Comparison of ENCODE assay signal across 8 mouse cellular contexts in the genomic region with DNA sequence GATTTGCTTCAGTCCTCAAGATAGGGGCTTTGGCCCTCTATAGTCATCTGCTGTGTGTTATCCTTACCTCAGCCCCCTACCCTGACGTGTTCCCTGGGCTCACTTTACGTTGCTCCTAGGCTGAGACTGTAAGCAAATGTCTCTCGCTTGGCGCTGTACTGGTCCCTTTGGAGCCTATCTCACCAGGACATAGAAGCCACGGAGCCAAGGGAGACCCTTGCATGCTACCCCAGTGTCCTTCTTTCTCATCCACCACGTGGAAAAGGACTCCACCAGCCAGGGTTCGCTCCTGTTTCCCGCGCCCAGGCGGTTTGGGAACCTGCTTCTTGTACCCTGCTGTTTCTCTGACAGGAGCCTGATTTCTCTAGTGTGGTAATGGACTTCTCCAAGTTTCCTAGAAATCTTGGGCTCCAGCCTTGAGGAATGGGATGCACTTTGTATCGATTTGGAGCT. TPM values are rescaled to one million over a fixed set of nuclear protein-coding genes. Genes with fewer than 3 reads are reported as not detected.
DNase-seq lines count a peak whose midpoint lies in the region; ATAC-seq lines count a peak whose summit lies in the region.

No protein-coding gene starts in this region.

- no peak; the same call in 1 of the 2 replicates for ATAC-seq in neural tube, embryonic 14.5 days (ENCODE audit: low read depth)

- H3K9me3 ChIP-seq in neural tube, embryonic 14.5 days (ENCODE audit: control insufficient read depth, low read length), result no peaks in the 10 kb centered on the region

- intact Hi-C loops in left cerebral cortex, postnatal 10 days (cut with DNase I), result loop anchor here (10.0 kb wide), 1 partner anchor 131 kb away; no protein-coding TSS in a partner anchor

- peak overlapping the region; percentile 82 for H3K9ac ChIP-seq in neural tube, embryonic 14.5 days (replicated peaks; ENCODE audit: low read depth, low read length)

- H3K4me3 ChIP-seq in neural tube, embryonic 14.5 days (ENCODE audit: low read depth, low read length), result peak overlapping the region; percentile 62

- peaks cover 8% of the 10 kb centered on the region; the same call in 1 of the 2 replicates for H3K4me1 ChIP-seq in neural tube, embryonic 14.5 days (ENCODE audit: control insufficient read depth, insufficient read depth, low read length)

- no peaks in the 10 kb centered on the region for H3K36me3 ChIP-seq in neural tube, embryonic 14.5 days (ENCODE audit: control insufficient read depth, insufficient read depth, low read length)

- H3K4me2 ChIP-seq in neural tube, embryonic 14.5 days (ENCODE audit: low read depth, low read length), result peak overlapping the region; percentile 59

- peak; percentile 10 for DNase-seq in cerebellum, adult 11-12 months
- DNase-seq in cerebellum, adult 11 months, result no peak
- DNase-seq in retina, embryonic 14.5 days (ENCODE audit: low spot score), result peak; percentile 54
- no peak for DNase-seq in retina, postnatal 1 day
- DNase-seq in left cerebral cortex, postnatal 10 days (ENCODE audit: extremely low spot score in 1 of 2, low spot score in 2 of 2), result peak; percentile 27 to 30
- DNase-seq in urinary bladder, postnatal 4 days (ENCODE audit: low spot score in 2 of 2), result no peak
- DNase-seq in spleen, postnatal 14 days (ENCODE audit: low spot score in 2 of 2), result no peak

- peak overlapping the region; percentile 91 for H3K27ac ChIP-seq in neural tube, embryonic 14.5 days (ENCODE audit: low read depth, low read length)

- 10% methylated on average over 11 of the region's 11 CpGs for WGBS in neural tube, embryonic 14.5 days

- no peaks in the 10 kb centered on the region for H3K27me3 ChIP-seq in neural tube, embryonic 14.5 days (ENCODE audit: control insufficient read depth, insufficient read depth, low read length)

RNA-seq across cellular contexts. Expression of a gene that starts 0.8 kb away (rescaled TPM):
- total RNA-seq in left cerebral cortex, postnatal 10 days (2021), result 10 to 100 TPM; 25.4 to 25.6 TPM
- polyA plus RNA-seq in neural tube, embryonic 14.5 days (2014; fragmentation: Nextera tagmentation; extraction: Ambion mirVana), result 41.8 and 45.8 TPM in 2 replicates

Comparison
In these comparisons a context has a peak if more than half of its experiments do, and no peak if none do; other contexts are left out.
1. DNase-seq: peak in cerebellum, adult 11-12 months (single experiment), retina, embryonic 14.5 days (single experiment) and left cerebral cortex, postnatal 10 days (2 of 2); none in cerebellum, adult 11 months (single experiment), retina, postnatal 1 day (single experiment), urinary bladder, postnatal 4 days (0 of 2) and spleen, postnatal 14 days (0 of 2).